Mouse (Mus musculus) heart, postnatal 25 days (tissue): ENCODE data around the gene Galnt18. TPM values are rescaled to one million over a fixed set of nuclear protein-coding genes. Genes with fewer than 3 reads are reported as not detected.
A peak's percentile ranks its signal among the peaks of the same experiment; 100 is the strongest.

ENCODE experiments used
- DNase-seq: peaks from one replicate; pipeline ENCODE4 v3.0.0; 2022; ENCODE audit warnings: low spot score
- intact Hi-C: fragments of 180-260 bp; cut with DNase I; formaldehyde crosslinking; loops from one replicate; pipeline ENCODE4 v1.15.1; 2025
- total RNA-seq, 2 experiments: library from RNA; stranded (reverse); gene quantifications; 2 replicates each; pipeline ENCODE4 v1.2.3; 2021

Galnt18 gene
- total RNA-seq, 2 experiments from 2014 or later, result 13.8 to 14.3 TPM

GRCm38 (mm10) chr7:111720511-111721307 lies 59.1 kb downstream of the Galnt18 start:
- intact Hi-C loops, result loop anchor here (2.0 kb wide), 1 partner anchor 58 kb away; the partner anchor contains the start of gene Galnt18
- DNase-seq, result no peak

- intact Hi-C loops, result no loop called here
- DNase-seq, result peak; percentile 48
These were observed 60.9 kb downstream of the Galnt18 start for GRCm38 (mm10) chr7:111718900-111719299.

- intact Hi-C loops, result loop anchor here (5.0 kb wide), 1 partner anchor 127 kb away; no protein-coding TSS in a partner anchor
- DNase-seq, result no peak
These were observed 65.0 kb downstream of the Galnt18 start for GRCm38 (mm10) chr7:111714639-111715360.

- no peak for DNase-seq
- intact Hi-C loops, result loop anchor here (5.0 kb wide), 1 partner anchor 127 kb away; no protein-coding TSS in a partner anchor
These were observed 65.8 kb downstream of the Galnt18 start for GRCm38 (mm10) chr7:111713828-111714600.

- no peak for DNase-seq
- intact Hi-C loops, result loop anchor here (5.0 kb wide), 1 partner anchor 125 kb away; no protein-coding TSS in a partner anchor
These were observed 67.0 kb downstream of the Galnt18 start for GRCm38 (mm10) chr7:111712797-111713196.

- intact Hi-C loops, result loop anchor here (5.0 kb wide), 1 partner anchor 124 kb away; no protein-coding TSS in a partner anchor
- no peak for DNase-seq
These were observed 68.5 kb downstream of the Galnt18 start for GRCm38 (mm10) chr7:111711045-111711808.

GRCm38 (mm10) chr7:111710311-111710710 lies 69.5 kb downstream of the Galnt18 start:
- intact Hi-C loops, result loop anchor here (5.0 kb wide), 1 partner anchor 123 kb away; no protein-coding TSS in a partner anchor
- DNase-seq, result no peak

GRCm38 (mm10) chr7:111708563-111708962 lies 71.2 kb downstream of the Galnt18 start:
- DNase-seq, result no peak
- intact Hi-C loops, result no loop called here

GRCm38 (mm10) chr7:111702961-111703360 lies 76.8 kb downstream of the Galnt18 start:
- intact Hi-C loops, result no loop called here
- DNase-seq, result no peak

- intact Hi-C loops, result no loop called here
- no peak for DNase-seq
These were observed 78.0 kb downstream of the Galnt18 start for GRCm38 (mm10) chr7:111701788-111702187.

GRCm38 (mm10) chr7:111699446-111699845 lies 80.3 kb downstream of the Galnt18 start:
- no peak for DNase-seq
- intact Hi-C loops, result no loop called here

GRCm38 (mm10) chr7:111696226-111696625 lies 83.6 kb downstream of the Galnt18 start:
- intact Hi-C loops, result no loop called here
- no peak for DNase-seq

- peak; percentile 52 for DNase-seq
These were observed 85.5 kb downstream of the Galnt18 start for GRCm38 (mm10) chr7:111694312-111694711.

GRCm38 (mm10) chr7:111692641-111693261 lies 87.0 kb downstream of the Galnt18 start:
- peak; percentile 45 for DNase-seq
- intact Hi-C loops, result no loop called here

More at GRCm38 (mm10) chr7:111694312-111694711, 85.5 kb downstream of the Galnt18 start:
- intact Hi-C loops, result no loop called here

- intact Hi-C loops, result no loop called here
- no peak for DNase-seq
These were observed 99.7 kb downstream of the Galnt18 start for GRCm38 (mm10) chr7:111680108-111680507.

- intact Hi-C loops, result no loop called here
- DNase-seq, result no peak
These were observed 103.3 kb downstream of the Galnt18 start for GRCm38 (mm10) chr7:111676483-111676882.

- DNase-seq, result no peak
- intact Hi-C loops, result no loop called here
These were observed 107.3 kb downstream of the Galnt18 start for GRCm38 (mm10) chr7:111672467-111672866.

- intact Hi-C loops, result no loop called here
These were observed 116.4 kb downstream of the Galnt18 start for GRCm38 (mm10) chr7:111663139-111664073.

More at GRCm38 (mm10) chr7:111663139-111664073, 116.4 kb downstream of the Galnt18 start:
- peak; percentile 8 for DNase-seq
